ENCODE assay signal across 8 mouse cellular contexts in the genomic region with DNA sequence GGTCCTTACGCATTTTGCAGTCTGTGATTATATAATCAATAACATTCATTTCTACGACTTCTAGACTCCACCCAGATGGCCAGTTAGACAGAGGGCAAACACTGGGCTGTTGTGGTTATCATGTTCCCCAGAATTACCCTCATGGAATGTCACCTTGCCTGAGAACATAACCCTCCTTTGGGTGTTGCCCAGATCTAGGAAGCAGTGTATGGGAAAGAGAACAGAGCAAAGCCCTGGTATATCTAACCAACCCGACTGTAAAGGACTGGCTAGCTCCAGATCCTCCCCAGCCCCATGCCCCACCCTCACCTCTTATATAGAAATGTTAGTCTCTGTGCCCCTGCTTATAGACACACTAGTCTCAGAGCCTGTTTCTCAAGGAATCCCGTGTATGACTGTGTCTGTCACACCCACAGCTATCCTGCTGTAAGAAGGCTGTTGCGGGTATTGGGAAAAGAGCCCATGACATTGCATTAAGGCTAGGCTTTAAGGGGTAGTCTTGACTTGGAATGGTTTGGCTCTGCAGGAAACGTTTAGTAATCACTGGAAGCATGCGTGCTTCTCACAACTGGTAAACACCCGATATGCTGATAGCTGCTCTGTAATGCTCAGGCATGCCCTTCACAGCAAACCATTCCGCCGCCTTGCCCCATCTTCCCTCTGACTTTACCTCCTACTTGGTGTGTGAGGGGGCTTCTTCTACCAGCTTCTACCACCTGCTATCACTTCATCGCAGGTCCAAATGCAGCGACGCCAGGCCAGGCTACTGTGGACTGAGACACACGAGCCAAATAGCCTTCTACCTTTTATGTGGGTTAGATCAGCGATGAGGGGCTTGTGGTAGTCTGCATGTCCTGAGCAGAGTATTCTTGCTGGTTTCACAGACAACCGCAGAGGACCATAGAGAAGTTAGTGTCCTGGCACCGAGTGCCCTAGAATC. TPM values are rescaled to one million over a fixed set of nuclear protein-coding genes. Genes with fewer than 3 reads are reported as not detected.
DNase-seq lines count a peak whose midpoint lies in the region; ATAC-seq and TF ChIP-seq lines count a peak whose summit lies in the region.
"Had no signal": no experiment of that assay in that cellular context is flagged by ENCODE, and none has a peak within 500 bp of the region (broad histone marks: within the 10 kb centered on the region; RNA-seq: fewer than 3 reads in every experiment).

No protein-coding gene starts in this region.

- 82% methylated on average over 17 of the region's 17 CpGs for WGBS in liver, adult 2 months
- WGBS in bone marrow, adult 2 months: 71% methylated on average over 17 of the region's 17 CpGs
- WGBS in limb, embryonic 12.5 days: 79% methylated on average over 17 of the region's 17 CpGs

- no peak overlapping the region for H3ac ChIP-seq in myocyte (ENCODE audit: control insufficient read depth, insufficient read length)

- H3K9ac ChIP-seq in liver, adult 2 months (ENCODE audit: low read depth, low read length): no peak overlapping the region
- H3K9ac ChIP-seq in limb, embryonic 12.5 days (replicated peaks): no peak overlapping the region

- H3K27me3 ChIP-seq in liver, adult 2 months (ENCODE audit: control insufficient read depth, insufficient read depth, low read length): no peaks in the 10 kb centered on the region
- no peaks in the 10 kb centered on the region for H3K27me3 ChIP-seq in limb, embryonic 12.5 days
- H3K27me3 ChIP-seq in myocyte (ENCODE audit: control insufficient read depth, insufficient read depth, insufficient read length): no peaks in the 10 kb centered on the region

- 0 out of 2 replicates have a peak overlapping the region, but pooled peaks have one; percentile 12 for H3K27ac ChIP-seq in liver, adult 2 months (replicated peaks; ENCODE audit: insufficient read depth, low read depth, low read length)
- H3K27ac ChIP-seq in bone marrow, adult 2 months (ENCODE audit: control insufficient read depth, insufficient read depth, low read depth, low read length, poor library complexity): peak overlapping the region; percentile 45; the same call in 1 of the 2 replicates
- peak overlapping the region; percentile 83 for H3K27ac ChIP-seq in limb, embryonic 12.5 days

- no peak overlapping the region for H3K4me3 ChIP-seq in liver, adult 2 months (ENCODE audit: insufficient read depth, low read depth, low read length)
- H3K4me3 ChIP-seq in bone marrow, adult 2 months (replicated peaks; ENCODE audit: control insufficient read depth, low read depth, low read length): no peak overlapping the region
- H3K4me3 ChIP-seq in limb, embryonic 12.5 days (replicated peaks): no peak overlapping the region
- peak overlapping the region; percentile 21 for H3K4me3 ChIP-seq in myocyte

- no peaks in the 10 kb centered on the region for H3K36me3 ChIP-seq in liver, adult 2 months (ENCODE audit: control insufficient read depth, insufficient read depth, low read length)
- H3K36me3 ChIP-seq in limb, embryonic 12.5 days: no peaks in the 10 kb centered on the region
- H3K36me3 ChIP-seq in myocyte (ENCODE audit: control insufficient read depth, insufficient read depth): no peaks in the 10 kb centered on the region

- peaks cover 5% of the 10 kb centered on the region for H3K4me1 ChIP-seq in liver, adult 2 months (ENCODE audit: control insufficient read depth, insufficient read depth, low read length)
- peaks cover 3% of the 10 kb centered on the region; the same call in 1 of the 2 replicates for H3K4me1 ChIP-seq in bone marrow, adult 2 months (ENCODE audit: control insufficient read depth, insufficient read depth, low read length)
- peaks cover 51% of the 10 kb centered on the region for H3K4me1 ChIP-seq in limb, embryonic 12.5 days (replicated peaks)

- H3K79me2 ChIP-seq in liver, adult 2 months (ENCODE audit: control insufficient read depth, insufficient read depth, low read length): no peaks in the 10 kb centered on the region
- H3K79me2 ChIP-seq in myocyte (ENCODE audit: control insufficient read depth, insufficient read depth): no peaks in the 10 kb centered on the region

- H3K4me2 ChIP-seq in limb, embryonic 12.5 days: no peak overlapping the region
- H3K4me2 ChIP-seq in myocyte (ENCODE audit: low read depth): peak overlapping the region; percentile 88

- no peak for ATAC-seq in limb, embryonic 12.5 days (ENCODE audit: insufficient number of reproducible peaks, insufficient read depth, low FRiP score, low TSS enrichment, low read depth)
- ATAC-seq in CD4-positive, CD25-positive, alpha-beta regulatory T cell, adult 4 months: no peak
- ATAC-seq: hindbrain, embryonic 16.5 days had no signal

- DNase-seq in liver, adult 2 months (ENCODE audit: extremely low read depth, low read depth, low spot score): no peak
- no peak for DNase-seq in liver
- no peak for DNase-seq in adrenal gland, postnatal 25 days

- no peak for TF ChIP-seq POLR2A in liver, adult 2 months (IDR thresholded peaks at IDR 0.05; ENCODE audit: extremely low read depth, insufficient read depth, low read length)
- TF ChIP-seq POLR2A in bone marrow, adult 2 months (IDR thresholded peaks at IDR 0.05; ENCODE audit: borderline replicate concordance, control insufficient read depth, low read depth, low read length): no peak
- no peak for TF ChIP-seq POLR2A in myocyte (IDR thresholded peaks at IDR 0.05; ENCODE audit: insufficient read length, low read depth)

- no peaks in the 10 kb centered on the region for H3K9me3 ChIP-seq in limb, embryonic 12.5 days

- no peak for TF ChIP-seq CTCF in liver, adult 2 months (IDR thresholded peaks at IDR 0.05; ENCODE audit: low read depth, low read length)
- TF ChIP-seq CTCF in bone marrow, adult 2 months (IDR thresholded peaks at IDR 0.05; ENCODE audit: control insufficient read depth, insufficient read depth, low read length): no peak

TF ChIP-seq in myocyte, 11 proteins besides CTCF, POLR2A, EP300 and RAD21:
- TF ChIP-seq CEBPB (IDR thresholded peaks at IDR 0.05; ENCODE audit: insufficient read depth, poor library complexity, severe bottlenecking) (no peak), SRF (IDR thresholded peaks at IDR 0.05; ENCODE audit: control insufficient read depth, insufficient read length, low read depth) (no peak), TCF3 (IDR thresholded peaks at IDR 0.05; ENCODE audit: insufficient read length, low read depth) (no peak), MYOG (IDR thresholded peaks at IDR 0.05; ENCODE audit: control insufficient read depth in 1 of 3, insufficient read depth in 1 of 3, insufficient read length in 2 of 3, low read depth in 2 of 3) (no peak), E2F4 (IDR thresholded peaks at IDR 0.05; ENCODE audit: insufficient read depth) (no peak), MAX (IDR thresholded peaks at IDR 0.05; ENCODE audit: low read depth) (no peak), REST (IDR thresholded peaks at IDR 0.05; ENCODE audit: insufficient read depth, insufficient read length) (no peak), TCF12 (IDR thresholded peaks at IDR 0.05; ENCODE audit: insufficient read depth, poor library complexity, severe bottlenecking) (no peak)

RNA-seq across cellular contexts. Expression of a gene that starts 9.3 kb away (rescaled TPM):
- total RNA-seq in liver, adult 2 months (2014; rRNA removed): 11.2 and 11.5 TPM in 2 replicates
- polyA plus RNA-seq in liver, adult 2 months (2012; rRNA removed): 30.2 and 51.0 TPM in 2 replicates
- polyA plus RNA-seq in bone marrow, adult 2 months (2011; ENCODE audit: insufficient read depth, insufficient read length, low replicate concordance, missing spikeins): 4.3 and 14.9 TPM in 2 replicates
- 28.2 and 35.3 TPM in 2 replicates for polyA plus RNA-seq in limb, embryonic 12.5 days (2016; fragmentation: Nextera tagmentation; extraction: Ambion mirVana)
- polyA plus RNA-seq in myocyte (2012; fragmentation: generic; extraction: Trizol): 56.1 TPM
- 1 to 10 TPM; 5.8 to 9.9 TPM for polyA plus RNA-seq in CD4-positive, CD25-positive, alpha-beta regulatory T cell, adult 4 months (2017; shearing (Covaris generic))
- total RNA-seq in adrenal gland, postnatal 25 days (2021): 66.2 and 75.2 TPM in 2 replicates

RNA-seq across cellular contexts. Expression of a gene that starts 42.3 kb away (rescaled TPM):
- 22.8 and 27.8 TPM in 2 replicates for total RNA-seq in liver, adult 2 months (2014; rRNA removed)
- polyA plus RNA-seq in liver, adult 2 months (2012; rRNA removed): 3.7 TPM in 2 replicates
- polyA plus RNA-seq in bone marrow, adult 2 months (2011; ENCODE audit: insufficient read depth, insufficient read length, low replicate concordance, missing spikeins): 243 and 309 TPM in 2 replicates
- polyA plus RNA-seq in limb, embryonic 12.5 days (2016; fragmentation: Nextera tagmentation; extraction: Ambion mirVana): 314 and 324 TPM in 2 replicates
- 130 TPM for polyA plus RNA-seq in myocyte (2012; fragmentation: generic; extraction: Trizol)
- 100 to 1,000 TPM; 105 to 108 TPM for polyA plus RNA-seq in CD4-positive, CD25-positive, alpha-beta regulatory T cell, adult 4 months (2017; shearing (Covaris generic))
- total RNA-seq in adrenal gland, postnatal 25 days (2021): 150 and 162 TPM in 2 replicates

Comparison
In these comparisons a context has a peak if more than half of its experiments do, and no peak if none do; other contexts are left out.
1. H3K27ac ChIP-seq: peak in every context shown above with its lines; median percentile 83 in limb, embryonic 12.5 days; 45 in bone marrow, adult 2 months; 12 in liver, adult 2 months.
2. RNA of a gene that starts 42.3 kb away (polyA plus RNA-seq): 314 to 324 TPM in limb, embryonic 12.5 days, 243 to 309 TPM in bone marrow, adult 2 months, 130 TPM in myocyte (single experiment) and 105 to 108 TPM in CD4-positive, CD25-positive, alpha-beta regulatory T cell, adult 4 months; 3.7 TPM in liver, adult 2 months; every median in the first group is over 10 times any median in the second.